Mouse (Mus musculus): ENCODE measurements around the gene Aplnr. TPM values are rescaled to one million over a fixed set of nuclear protein-coding genes. Genes with fewer than 3 reads are reported as not detected.

Aplnr gene
- 3.1 and 5.6 TPM in 2 replicates for polyA plus RNA-seq (2012; rRNA removed)

DNA sequence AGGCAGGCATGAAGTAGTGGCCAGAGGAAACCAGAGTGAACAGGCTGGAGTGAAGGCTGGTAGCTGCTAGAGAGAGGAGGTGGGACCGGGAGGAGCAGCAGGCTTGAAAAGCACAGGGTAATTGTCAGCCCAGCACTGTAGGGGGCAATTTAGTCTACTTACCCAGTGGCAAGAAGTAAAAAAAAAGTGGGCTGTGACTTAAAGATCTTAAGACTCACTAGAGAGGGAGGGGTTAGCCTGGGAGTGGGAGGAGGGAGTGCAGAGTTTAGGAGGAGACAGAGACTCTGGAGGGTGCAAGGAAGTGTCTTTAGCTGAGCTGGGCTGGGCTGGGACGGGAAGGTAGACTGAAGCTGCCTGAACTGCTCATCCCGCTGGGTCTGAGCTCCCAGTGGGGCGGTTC, at the start of gene Aplnr:
Gene Aplnr, plus strand, starts transcription at position 137 of the 400 bp plus-strand sequence.
- WGBS = 27% methylated on average over 4 of the region's 4 CpGs
- no peak for DNase-seq (ENCODE audit: low read depth, low spot score)

- 40% methylated on average over 11 of the region's 11 CpGs for WGBS
These were observed 47.0 kb upstream of the Aplnr start for GRCm38 (mm10) chr2:85088716-85089646.

GRCm38 (mm10) chr2:85091325-85091724, 44.7 kb upstream of the Aplnr start:
- no peak for DNase-seq (ENCODE audit: low read depth, low spot score)
- WGBS = 94% methylated on average over 4 of the region's 4 CpGs

More at GRCm38 (mm10) chr2:85088716-85089646, 47.0 kb upstream of the Aplnr start:
- DNase-seq (ENCODE audit: low read depth, low spot score) = no peak

DNA sequence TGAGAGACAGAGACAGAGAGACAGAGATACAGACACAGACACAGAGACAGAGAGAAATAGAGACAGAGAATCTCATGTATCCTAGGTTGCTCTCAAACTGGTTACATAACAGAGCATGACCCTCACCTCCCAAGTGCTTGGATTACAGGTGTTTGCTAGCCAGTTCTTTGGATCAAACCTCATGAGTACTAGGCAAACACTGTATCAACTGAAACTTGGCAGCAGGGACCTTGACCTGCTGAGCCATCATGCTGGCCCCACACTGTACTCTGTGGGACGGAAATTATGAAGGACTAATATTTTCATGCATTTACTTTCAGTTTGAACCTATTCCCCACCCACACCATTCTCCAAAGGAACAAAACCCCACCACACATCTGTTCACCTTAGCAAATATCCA, 42.6 kb upstream of the Aplnr start:
- 67% methylated on average over 1 of the region's 1 CpGs for WGBS
- DNase-seq (ENCODE audit: low read depth, low spot score) = no peak

DNA sequence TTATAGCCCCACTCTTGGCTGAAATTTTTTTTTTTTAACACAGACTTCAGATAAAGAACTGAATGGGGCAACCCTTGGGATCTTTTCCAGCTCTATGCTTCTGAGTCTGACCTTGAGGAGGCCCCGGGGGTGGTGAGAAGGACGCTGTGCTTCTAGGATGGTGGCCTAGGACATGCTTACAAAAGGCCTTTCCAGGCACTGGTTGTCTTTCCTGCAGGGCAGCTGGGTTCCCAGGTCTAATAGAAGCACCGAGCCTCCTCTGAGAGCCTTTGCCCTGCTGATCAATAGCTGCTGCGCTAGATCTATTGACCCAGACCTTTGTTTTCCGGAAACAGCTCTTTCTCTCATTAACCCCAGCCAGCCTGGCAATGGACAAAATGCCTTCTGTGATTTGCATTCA, 40.1 kb upstream of the Aplnr start:
- no peak for DNase-seq (ENCODE audit: low read depth, low spot score)
- WGBS = 42% methylated on average over 5 of the region's 5 CpGs

DNA sequence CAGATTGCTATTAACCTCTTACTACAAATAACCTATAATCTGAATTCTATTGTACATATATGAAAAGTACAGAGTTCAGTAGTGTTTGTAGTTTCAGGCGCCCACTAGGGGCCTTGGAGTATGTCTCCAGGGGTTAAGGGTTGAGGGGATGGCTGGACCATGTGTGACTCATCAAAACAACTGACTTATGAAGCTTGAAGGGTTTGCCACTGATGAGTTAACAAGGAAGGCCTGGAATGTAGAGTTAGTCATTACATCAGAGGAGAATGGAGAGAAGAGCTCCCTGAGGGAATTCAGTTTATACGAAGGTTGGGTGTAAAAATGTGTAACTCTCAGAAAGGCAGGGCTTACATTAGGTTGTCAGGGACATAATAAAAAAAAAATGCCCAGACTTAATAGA, 38.0 kb upstream of the Aplnr start:
- WGBS = 79% methylated on average over 2 of the region's 2 CpGs
- DNase-seq (ENCODE audit: low read depth, low spot score) = no peak

- WGBS = 31% methylated on average over 7 of the region's 7 CpGs
- DNase-seq (ENCODE audit: low read depth, low spot score) = no peak
These were observed 37.1 kb upstream of the Aplnr start for GRCm38 (mm10) chr2:85098824-85099511.

DNA sequence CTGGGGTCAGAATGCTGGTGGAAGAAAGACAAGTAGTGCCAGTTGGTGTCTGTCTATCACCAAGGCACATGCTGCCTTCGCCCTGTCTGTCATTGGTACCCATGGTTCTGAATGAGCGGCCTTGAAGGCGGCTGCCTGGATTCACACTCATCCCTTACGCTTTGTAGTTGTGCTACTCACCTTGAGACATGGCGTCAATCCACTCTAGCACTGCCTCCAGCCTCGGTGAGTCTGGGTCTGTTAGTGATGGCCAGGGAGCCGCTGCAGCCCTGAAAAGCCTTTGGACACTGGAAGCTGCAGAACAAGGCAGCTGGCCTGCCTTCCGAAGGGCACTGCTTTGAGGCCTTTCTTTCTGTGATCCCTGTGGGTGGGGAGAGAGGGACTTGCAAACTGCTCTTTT, 32.8 kb upstream of the Aplnr start:
- no peak for DNase-seq (ENCODE audit: low read depth, low spot score)
- 92% methylated on average over 8 of the region's 8 CpGs for WGBS

DNA sequence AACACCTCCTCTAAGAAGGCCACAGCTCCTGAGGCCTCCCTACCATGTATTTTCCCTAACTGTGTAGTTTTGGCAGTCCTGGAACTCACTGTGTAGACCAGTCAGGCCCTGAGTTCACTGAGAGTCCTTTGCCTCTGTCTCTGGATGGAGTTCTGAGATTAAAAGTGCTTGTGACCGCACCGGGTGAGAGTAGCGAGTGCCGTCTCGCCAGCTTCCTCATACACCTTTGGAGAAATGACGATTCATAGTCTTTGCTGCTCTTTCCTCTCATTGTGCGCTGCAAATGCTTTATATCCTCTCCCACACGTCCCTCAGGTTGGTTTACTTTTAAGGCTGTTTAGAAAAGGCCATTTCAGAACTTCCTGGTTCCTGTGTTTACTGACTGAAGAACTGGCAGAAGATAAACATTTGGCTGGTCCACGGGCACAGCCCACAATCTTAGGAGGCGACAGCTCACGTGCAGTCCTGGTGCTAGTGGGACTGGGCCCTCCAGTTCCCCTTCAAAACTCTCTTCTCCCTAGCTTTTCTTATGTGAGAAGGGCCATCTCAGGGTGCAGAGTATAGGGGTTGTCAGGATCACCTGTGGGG, 30.5 kb upstream of the Aplnr start:
- 15% methylated on average over 11 of the region's 11 CpGs for WGBS
- DNase-seq (ENCODE audit: low read depth, low spot score) = peak; percentile 37

DNA sequence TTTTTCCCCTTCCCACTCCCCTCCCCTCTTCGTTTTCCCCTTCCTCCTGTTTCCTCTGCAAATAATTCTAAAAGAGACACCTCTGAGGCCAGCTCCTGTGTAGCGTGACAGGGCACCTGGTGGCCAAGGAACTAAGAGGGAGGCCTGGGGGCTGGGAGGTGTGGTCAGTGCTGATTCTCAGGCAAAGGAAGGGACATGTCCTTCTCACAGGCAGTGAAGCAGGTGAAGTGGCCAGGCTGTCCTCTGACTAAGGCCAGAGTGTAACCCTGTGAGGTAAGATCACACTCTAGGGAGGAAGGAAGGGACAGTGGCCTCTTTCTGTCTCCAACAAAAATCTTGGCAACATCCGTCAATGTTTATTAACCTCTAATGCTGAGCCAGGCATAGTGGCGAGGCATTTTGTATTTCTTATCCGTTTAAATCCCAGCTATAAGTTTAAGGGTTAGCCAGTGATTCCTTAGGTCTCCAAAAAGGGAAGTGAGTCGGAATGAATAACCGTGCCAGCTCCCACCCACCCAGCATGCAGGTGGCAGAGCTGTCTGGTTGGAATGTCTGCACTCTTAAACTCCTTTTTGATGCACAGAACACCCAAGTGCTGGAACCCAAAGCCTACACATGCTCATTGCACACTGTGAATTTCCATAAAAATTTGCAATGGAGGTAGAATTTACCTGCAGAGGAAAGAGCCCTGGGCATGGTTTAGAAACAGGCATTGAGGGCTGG, 29.8 kb upstream of the Aplnr start:
- WGBS = 27% methylated on average over 7 of the region's 7 CpGs
- no peak for DNase-seq (ENCODE audit: low read depth, low spot score)

- 34% methylated on average over 4 of the region's 4 CpGs for WGBS
- DNase-seq (ENCODE audit: low read depth, low spot score) = peak; percentile 51
These were observed 29.1 kb upstream of the Aplnr start for GRCm38 (mm10) chr2:85106941-85107340.

- no peak for DNase-seq (ENCODE audit: low read depth, low spot score)
- WGBS = 83% methylated on average over 9 of the region's 9 CpGs
These were observed 25.6 kb upstream of the Aplnr start for GRCm38 (mm10) chr2:85110288-85110875.

GRCm38 (mm10) chr2:85123187-85123868, 12.7 kb upstream of the Aplnr start:
- WGBS = 30% methylated on average over 5 of the region's 5 CpGs
- peak; percentile 21 for DNase-seq (ENCODE audit: low read depth, low spot score)

GRCm38 (mm10) chr2:85123869-85124535, 12.0 kb upstream of the Aplnr start:
- WGBS = 41% methylated on average over 1 of the region's 1 CpGs

GRCm38 (mm10) chr2:85129496-85129971, 6.5 kb upstream of the Aplnr start:
- DNase-seq (ENCODE audit: low read depth, low spot score) = no peak
- WGBS = 49% methylated on average over 6 of the region's 6 CpGs

More at GRCm38 (mm10) chr2:85123869-85124535, 12.0 kb upstream of the Aplnr start:
- peak; percentile 37 for DNase-seq (ENCODE audit: low read depth, low spot score)

DNA sequence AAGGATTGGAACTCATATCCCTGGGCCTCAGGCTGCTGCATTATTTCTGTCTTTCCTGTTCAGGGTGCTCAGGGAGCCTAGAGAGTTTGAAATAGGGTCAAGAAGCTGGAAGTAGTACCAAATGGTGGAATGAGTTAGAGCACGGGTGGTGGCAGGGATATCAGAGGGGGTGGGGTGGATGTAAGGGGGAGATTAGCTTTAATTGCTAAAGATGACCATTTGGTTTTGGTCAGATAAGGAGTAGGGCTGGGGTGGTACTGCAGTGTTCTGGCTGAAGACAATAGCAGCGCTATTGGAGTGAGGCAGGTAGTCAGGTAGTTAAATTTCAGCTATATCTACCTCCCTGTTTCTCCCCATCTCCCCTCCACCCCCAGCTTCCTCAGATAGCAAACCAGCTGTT, 4.8 kb upstream of the Aplnr start:
- 41% methylated on average over 2 of the region's 2 CpGs for WGBS
- no peak for DNase-seq (ENCODE audit: low read depth, low spot score)

- WGBS = 23% methylated on average over 1 of the region's 1 CpGs
- DNase-seq (ENCODE audit: low read depth, low spot score) = no peak
These were observed 4.3 kb upstream of the Aplnr start for GRCm38 (mm10) chr2:85131724-85132123.

GRCm38 (mm10) chr2:85132204-85132603, 3.8 kb upstream of the Aplnr start:
- DNase-seq (ENCODE audit: low read depth, low spot score) = no peak
- WGBS = 37% methylated on average over 2 of the region's 2 CpGs

Data from large intestine, adult 2 months (tissue).